Mouse (Mus musculus) adrenal gland (tissue): ENCODE measurements around the gene Slc5a11.

Experiments used
- intact Hi-C: fragments of 180-260 bp; cut with DNase I; formaldehyde crosslinking; loops from one replicate; pipeline ENCODE4 v1.15.1; 2025
- long read RNA-seq, 2 experiments: library from polyadenylated mRNA; unstranded; transcript quantifications; one replicate each; pipeline ENCODE4 v2.0.0; 2020; ENCODE audit warnings: borderline replicate concordance in 1 of 2; ENCODE audit not compliant: insufficient replicate concordance in 1 of 2

Slc5a11 gene
- long read RNA-seq, experiment 1 = 0 reads
- long read RNA-seq, experiment 2 = 0 reads

GRCm38 (mm10) chr7:123214365-123215075, at the start of gene Slc5a11:
TSS of gene Slc5a11 (plus strand) at chr7:123214780.
- intact Hi-C loops = no loop called here

- intact Hi-C loops = loop anchor here (5.0 kb wide), 1 partner anchor 175 kb away; no protein-coding TSS in a partner anchor
These were observed 47.1 kb upstream of the Slc5a11 start for GRCm38 (mm10) chr7:123167436-123167835.

GRCm38 (mm10) chr7:123169618-123170017, 45.0 kb upstream of the Slc5a11 start:
- intact Hi-C loops = loop anchor here (5.0 kb wide), 1 partner anchor 177 kb away; no protein-coding TSS in a partner anchor

GRCm38 (mm10) chr7:123172101-123172500, 42.5 kb upstream of the Slc5a11 start:
- intact Hi-C loops = no loop called here

- intact Hi-C loops = no loop called here
These were observed 37.4 kb upstream of the Slc5a11 start for GRCm38 (mm10) chr7:123177215-123177614.

- intact Hi-C loops = loop anchor here (5.0 kb wide), 1 partner anchor 50 kb away; no protein-coding TSS in a partner anchor
These were observed 32.5 kb upstream of the Slc5a11 start for GRCm38 (mm10) chr7:123181787-123182701.

GRCm38 (mm10) chr7:123184891-123185290, 29.7 kb upstream of the Slc5a11 start:
- intact Hi-C loops = loop anchor here (5.0 kb wide), 1 partner anchor 53 kb away; no protein-coding TSS in a partner anchor

GRCm38 (mm10) chr7:123186463-123186862, 28.1 kb upstream of the Slc5a11 start:
- intact Hi-C loops = no loop called here

GRCm38 (mm10) chr7:123187246-123187645, 27.3 kb upstream of the Slc5a11 start:
- intact Hi-C loops = no loop called here

GRCm38 (mm10) chr7:123188462-123188861, 26.1 kb upstream of the Slc5a11 start:
- intact Hi-C loops = no loop called here

GRCm38 (mm10) chr7:123189762-123190161, 24.8 kb upstream of the Slc5a11 start:
- intact Hi-C loops = no loop called here

- intact Hi-C loops = no loop called here
These were observed 22.8 kb upstream of the Slc5a11 start for GRCm38 (mm10) chr7:123191731-123192130.

GRCm38 (mm10) chr7:123193201-123193600, 21.4 kb upstream of the Slc5a11 start:
- intact Hi-C loops = no loop called here

GRCm38 (mm10) chr7:123194696-123195095, 19.9 kb upstream of the Slc5a11 start:
- intact Hi-C loops = no loop called here

- intact Hi-C loops = no loop called here
These were observed 18.1 kb upstream of the Slc5a11 start for GRCm38 (mm10) chr7:123196432-123196831.

GRCm38 (mm10) chr7:123198695-123199094, 15.9 kb upstream of the Slc5a11 start:
- intact Hi-C loops = no loop called here

- intact Hi-C loops = no loop called here
These were observed 15.4 kb upstream of the Slc5a11 start for GRCm38 (mm10) chr7:123199151-123199550.

GRCm38 (mm10) chr7:123199656-123200206, 14.8 kb upstream of the Slc5a11 start:
- intact Hi-C loops = loop anchor here (5.0 kb wide), 1 partner anchor 182 kb away; no protein-coding TSS in a partner anchor

- intact Hi-C loops = loop anchor here (5.0 kb wide), 1 partner anchor 183 kb away; no protein-coding TSS in a partner anchor
These were observed 13.9 kb upstream of the Slc5a11 start for GRCm38 (mm10) chr7:123200722-123201121.

GRCm38 (mm10) chr7:123205261-123205660, 9.3 kb upstream of the Slc5a11 start:
- intact Hi-C loops = loop anchor here (1.0 to 5.0 kb wide), 2 partner anchors 192 to 260 kb away; no protein-coding TSS in a partner anchor

GRCm38 (mm10) chr7:123207561-123207960, 7.0 kb upstream of the Slc5a11 start:
- intact Hi-C loops = loop anchor here (5.0 kb wide), 1 partner anchor 190 kb away; no protein-coding TSS in a partner anchor
